Mouse (Mus musculus) induced T-regulatory cell, adult 2 months (primary cell): ENCODE results near the gene Gskip.

Experiments used
- DNase-seq: peaks from one replicate; pipeline ENCODE4 v3.0.0-alpha.2; 2012; ENCODE audit warnings: low read depth

Gskip gene

GRCm38 (mm10) chr12:105683933-105684901, at the start of gene Gskip:
Gene Gskip (plus strand): TSS chr12:105684829.
- DNase-seq: peak; percentile 86

- no peak for DNase-seq
Observed at GRCm38 (mm10) chr12:105636551-105636950, 48.1 kb upstream of the Gskip start.

- peak; percentile 7 for DNase-seq
Observed at GRCm38 (mm10) chr12:105637554-105637953, 47.1 kb upstream of the Gskip start.

GRCm38 (mm10) chr12:105642770-105643321, 41.8 kb upstream of the Gskip start:
- DNase-seq: no peak

GRCm38 (mm10) chr12:105655850-105656249, 28.8 kb upstream of the Gskip start:
- DNase-seq: no peak

GRCm38 (mm10) chr12:105676274-105676673, 8.4 kb upstream of the Gskip start:
- DNase-seq: no peak

- no peak for DNase-seq
Observed at GRCm38 (mm10) chr12:105678211-105678610, 6.4 kb upstream of the Gskip start.

GRCm38 (mm10) chr12:105678762-105679161, 5.9 kb upstream of the Gskip start:
- no peak for DNase-seq

- peak; percentile 99 for DNase-seq
Observed at GRCm38 (mm10) chr12:105685001-105685691, 517 bp downstream of the Gskip start, which contains the start of gene Atg2b. Gene Atg2b (minus strand): TSS chr12:105685211.

- no peak for DNase-seq
Observed at GRCm38 (mm10) chr12:105686791-105687190, 2.2 kb downstream of the Gskip start.

- no peak for DNase-seq
Observed at GRCm38 (mm10) chr12:105687416-105687815, 2.8 kb downstream of the Gskip start.

GRCm38 (mm10) chr12:105688546-105688945, 3.9 kb downstream of the Gskip start:
- DNase-seq: no peak

GRCm38 (mm10) chr12:105689435-105689834, 4.8 kb downstream of the Gskip start:
- DNase-seq: no peak

GRCm38 (mm10) chr12:105694021-105694420, 9.4 kb downstream of the Gskip start:
- no peak for DNase-seq

GRCm38 (mm10) chr12:105695848-105696247, 11.2 kb downstream of the Gskip start:
- DNase-seq: no peak

- no peak for DNase-seq
Observed at GRCm38 (mm10) chr12:105697104-105697780, 12.6 kb downstream of the Gskip start.

GRCm38 (mm10) chr12:105700433-105700832, 15.8 kb downstream of the Gskip start:
- DNase-seq: no peak

- DNase-seq: peak; percentile 50
Observed at GRCm38 (mm10) chr12:105705799-105706487, 21.3 kb downstream of the Gskip start, which contains the start of gene Ak7. Gene Ak7 (plus strand): TSS chr12:105705976.

GRCm38 (mm10) chr12:105718616-105719015, 34.0 kb downstream of the Gskip start:
- peak; percentile 67 for DNase-seq

GRCm38 (mm10) chr12:105720196-105720595, 35.6 kb downstream of the Gskip start:
- DNase-seq: no peak

- DNase-seq: no peak
Observed at GRCm38 (mm10) chr12:105721452-105722132, 37.0 kb downstream of the Gskip start.
